Mouse (Mus musculus) liver, postnatal 0 days (tissue): ENCODE measurements around the gene Washc3.

Experiments
- CTCF ChIP-seq: sonication (generic); IDR thresholded peaks from 2 replicates; pipeline ENCODE4 v1.5.1; 2016; ENCODE audit warnings: antibody characterized with exemption, low read depth
- EP300 ChIP-seq: IDR thresholded peaks from 2 replicates; pipeline ENCODE4 v1.6.1; 2016; ENCODE audit warnings: antibody characterized with exemption, low read depth, mild to moderate bottlenecking

GRCm38 (mm10) chr10:88252121-88252862 is 51.4 kb downstream of the Washc3 start:
- no peak for TF ChIP-seq CTCF
- no peak for TF ChIP-seq EP300
